Mouse (Mus musculus): ENCODE results near the gene Adra2b. TPM values are rescaled to one million over a fixed set of nuclear protein-coding genes. Genes with fewer than 3 reads are reported as not detected.

Adra2b gene
- polyA plus RNA-seq, 1 experiment from 2014 or later, result 0.64 TPM

GRCm38 (mm10) chr2:127411126-127411525 is 48.1 kb downstream of the Adra2b start:
- Histone ChIP-seq H3K4me1 (ENCODE audit: control insufficient read depth, insufficient read depth, low read length) (no peaks in the 10 kb centered on the region), H3K9ac (replicated peaks; ENCODE audit: low read depth, low read length) (no peak overlapping the region), H3K9me3 (ENCODE audit: control insufficient read depth, low read depth, low read length) (no peaks in the 10 kb centered on the region), H3K4me3 (ENCODE audit: low read depth, low read length) (no peak overlapping the region), H3K27me3 (ENCODE audit: control insufficient read depth, insufficient read depth, low read length) (no peaks in the 10 kb centered on the region), H3K36me3 (ENCODE audit: control insufficient read depth, insufficient read depth, low read length) (no peaks in the 10 kb centered on the region), H3K4me2 (replicated peaks; ENCODE audit: low read depth, low read length) (no peak overlapping the region), H3K27ac (ENCODE audit: low read length) (no peak overlapping the region)
- 43% methylated on average over 6 of the region's 6 CpGs for WGBS
- no peak for ATAC-seq (ENCODE audit: insufficient number of reproducible peaks, insufficient read depth, low FRiP score, low read depth)

- WGBS, result 58% methylated on average over 10 of the region's 10 CpGs
- H3K36me3 ChIP-seq (ENCODE audit: control insufficient read depth, insufficient read depth, low read length), result no peaks in the 10 kb centered on the region
These were observed 52.8 kb downstream of the Adra2b start for GRCm38 (mm10) chr2:127415806-127416205.

GRCm38 (mm10) chr2:127416706-127417105 is 53.7 kb downstream of the Adra2b start:
- ATAC-seq (ENCODE audit: insufficient number of reproducible peaks, insufficient read depth, low FRiP score, low read depth), result no peak
- Histone ChIP-seq H3K27me3 (ENCODE audit: control insufficient read depth, insufficient read depth, low read length) (no peaks in the 10 kb centered on the region), H3K9ac (replicated peaks; ENCODE audit: low read depth, low read length) (no peak overlapping the region), H3K9me3 (ENCODE audit: control insufficient read depth, low read depth, low read length) (no peaks in the 10 kb centered on the region), H3K36me3 (ENCODE audit: control insufficient read depth, insufficient read depth, low read length) (no peaks in the 10 kb centered on the region), H3K4me2 (replicated peaks; ENCODE audit: low read depth, low read length) (no peak overlapping the region), H3K4me3 (ENCODE audit: low read depth, low read length) (no peak overlapping the region), H3K4me1 (ENCODE audit: control insufficient read depth, insufficient read depth, low read length) (no peaks in the 10 kb centered on the region), H3K27ac (ENCODE audit: low read length) (no peak overlapping the region)
- 51% methylated on average over 3 of the region's 3 CpGs for WGBS

More at GRCm38 (mm10) chr2:127415806-127416205, 52.8 kb downstream of the Adra2b start:
- H3K9me3 ChIP-seq (ENCODE audit: control insufficient read depth, low read depth, low read length), result no peaks in the 10 kb centered on the region
- H3K4me2 ChIP-seq (replicated peaks; ENCODE audit: low read depth, low read length), result no peak overlapping the region
- H3K27ac ChIP-seq (ENCODE audit: low read length), result no peak overlapping the region
- no peak overlapping the region for H3K9ac ChIP-seq (replicated peaks; ENCODE audit: low read depth, low read length)
- H3K4me3 ChIP-seq (ENCODE audit: low read depth, low read length), result no peak overlapping the region
- ATAC-seq (ENCODE audit: insufficient number of reproducible peaks, insufficient read depth, low FRiP score, low read depth), result no peak
- H3K27me3 ChIP-seq (ENCODE audit: control insufficient read depth, insufficient read depth, low read length), result no peaks in the 10 kb centered on the region
- no peaks in the 10 kb centered on the region for H3K4me1 ChIP-seq (ENCODE audit: control insufficient read depth, insufficient read depth, low read length)

Other genes with a start within 250 kb of the Adra2b start
- gene Ncaph, start 229.3 kb upstream of the Adra2b start, polyA plus RNA-seq (2014; fragmentation: Nextera tagmentation; extraction: Ambion mirVana), result 81.4 and 84.8 TPM in 2 replicates
- 29.5 and 30.0 TPM in 2 replicates for gene Itpripl1, start 219.8 kb upstream of the Adra2b start, polyA plus RNA-seq (2014; fragmentation: Nextera tagmentation; extraction: Ambion mirVana)
- 2.4 and 3.1 TPM in 2 replicates for gene 1810024B03Rik, start 154.9 kb upstream of the Adra2b start, polyA plus RNA-seq (2014; fragmentation: Nextera tagmentation; extraction: Ambion mirVana)
- gene Snrnp200, start 154.8 kb upstream of the Adra2b start, polyA plus RNA-seq (2014; fragmentation: Nextera tagmentation; extraction: Ambion mirVana), result 72.5 and 79.5 TPM in 2 replicates
- gene Ciao1, start 115.4 kb upstream of the Adra2b start, polyA plus RNA-seq (2014; fragmentation: Nextera tagmentation; extraction: Ambion mirVana), result 56.1 and 57.1 TPM in 2 replicates
- 21.1 TPM in 2 replicates for gene Tmem127, start 115.3 kb upstream of the Adra2b start, polyA plus RNA-seq (2014; fragmentation: Nextera tagmentation; extraction: Ambion mirVana)
- 72.7 and 77.0 TPM in 2 replicates for gene Stard7, start 93.0 kb upstream of the Adra2b start, polyA plus RNA-seq (2014; fragmentation: Nextera tagmentation; extraction: Ambion mirVana)
- 3.2 and 3.8 TPM in 2 replicates for gene Dusp2, start 27.0 kb upstream of the Adra2b start, polyA plus RNA-seq (2014; fragmentation: Nextera tagmentation; extraction: Ambion mirVana)
- not detected in 2 replicates for gene Astl, start 24.6 kb upstream of the Adra2b start, polyA plus RNA-seq (2014; fragmentation: Nextera tagmentation; extraction: Ambion mirVana)
- not detected in 2 replicates for gene Gpat2, start 62.0 kb downstream of the Adra2b start, polyA plus RNA-seq (2014; fragmentation: Nextera tagmentation; extraction: Ambion mirVana)
- gene Fahd2a, start 81.4 kb downstream of the Adra2b start, polyA plus RNA-seq (2014; fragmentation: Nextera tagmentation; extraction: Ambion mirVana), result 31.6 and 35.7 TPM in 2 replicates
- 6.3 and 6.9 TPM in 2 replicates for gene Kcnip3, start 158.9 kb downstream of the Adra2b start, polyA plus RNA-seq (2014; fragmentation: Nextera tagmentation; extraction: Ambion mirVana)
- gene Prom2, start 178.3 kb downstream of the Adra2b start, polyA plus RNA-seq (2014; fragmentation: Nextera tagmentation; extraction: Ambion mirVana), result 12.1 and 14.1 TPM in 2 replicates
- 3.8 and 5.0 TPM in 2 replicates for gene Zfp661, start 223.9 kb downstream of the Adra2b start, polyA plus RNA-seq (2014; fragmentation: Nextera tagmentation; extraction: Ambion mirVana)
- gene Mrps5, start 224.0 kb downstream of the Adra2b start, polyA plus RNA-seq (2014; fragmentation: Nextera tagmentation; extraction: Ambion mirVana), result 125 and 132 TPM in 2 replicates